Mouse (Mus musculus) embryonic fibroblast, embryonic 13.5 days (primary cell): ENCODE results near the gene Agt.

Experiments used
- CTCF ChIP-seq: IDR thresholded peaks from 2 replicates; pipeline ENCODE4 v1.5.1; 2011; ENCODE audit warnings: mild to moderate bottlenecking, control low read depth, low read length, moderate library complexity, borderline replicate concordance; ENCODE audit not compliant: insufficient read depth
- POLR2A ChIP-seq: IDR thresholded peaks from 2 replicates; pipeline ENCODE4 v1.6.1; 2011; ENCODE audit warnings: low read depth, mild to moderate bottlenecking, control low read depth, low read length, moderate library complexity

DNA sequence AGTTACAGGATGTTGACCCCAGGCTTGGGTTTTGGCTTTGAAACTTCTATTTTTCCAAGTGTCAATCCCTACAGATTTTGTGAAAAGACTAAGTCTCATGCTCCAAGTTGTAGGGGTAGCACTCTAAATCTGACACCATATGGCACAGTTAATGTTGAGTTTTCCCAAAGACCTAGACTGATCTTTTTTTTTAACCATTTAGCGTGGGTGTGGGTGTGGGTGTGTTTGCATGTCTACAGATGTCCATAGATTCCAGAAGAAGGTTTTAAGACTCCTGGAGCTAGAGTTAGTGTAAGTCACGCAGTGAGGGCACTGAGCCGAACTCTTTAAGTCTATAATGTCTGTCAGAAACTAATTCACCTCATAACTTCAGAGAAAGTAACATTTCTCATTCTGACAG is 36.9 kb downstream of the Agt start:
- TF ChIP-seq CTCF (no peak), POLR2A (no peak)
